ENCODE assay signal across 10 mouse cellular contexts in the genomic region with DNA sequence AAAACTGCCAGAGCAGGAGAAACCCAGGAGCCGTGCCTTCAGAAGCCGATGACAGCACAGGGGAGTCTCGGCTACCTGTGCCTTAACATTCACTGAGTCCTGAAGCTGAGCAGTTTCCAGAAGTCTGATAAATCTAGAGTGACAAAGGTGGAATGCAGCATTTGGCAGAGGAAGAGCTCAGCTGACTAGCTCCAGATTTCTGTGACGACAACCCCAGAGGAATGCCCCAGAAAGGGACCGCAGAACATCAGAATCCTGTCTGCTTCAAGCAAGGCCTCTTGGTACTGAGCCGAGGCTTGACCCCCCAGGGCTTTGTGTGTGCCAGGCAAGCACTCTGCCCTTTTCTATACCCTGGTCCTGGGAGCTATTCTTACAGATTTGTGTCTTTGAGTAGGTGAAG.
A peak's percentile ranks its signal among the peaks of the same experiment; 100 is the strongest.
DNase-seq lines count a peak whose midpoint lies in the region; ATAC-seq and TF ChIP-seq lines count a peak whose summit lies in the region.
"Had no signal": no experiment of that assay in that cellular context is flagged by ENCODE, and none has a peak within 500 bp of the region (broad histone marks: within the 10 kb centered on the region; RNA-seq: fewer than 3 reads in every experiment).

No protein-coding gene starts in this region.

- WGBS in stomach, embryonic 15.5 days, result 56% methylated on average over 6 of the region's 6 CpGs
- WGBS in stomach, postnatal 0 days, result 45% methylated on average over 6 of the region's 6 CpGs
- WGBS in intestine, embryonic 16.5 days, result 55% methylated on average over 6 of the region's 6 CpGs
- WGBS in stomach, embryonic 16.5 days, result 59% methylated on average over 6 of the region's 6 CpGs

- H3K9me3 ChIP-seq in stomach, embryonic 15.5 days, result no peaks in the 10 kb centered on the region
- no peaks in the 10 kb centered on the region for H3K9me3 ChIP-seq in stomach, postnatal 0 days (ENCODE audit: control insufficient read depth, low read length)
- no peaks in the 10 kb centered on the region for H3K9me3 ChIP-seq in intestine, embryonic 16.5 days (ENCODE audit: control insufficient read depth, low read length)
- H3K9me3 ChIP-seq in stomach, embryonic 16.5 days (replicated peaks; ENCODE audit: control insufficient read depth, low read length), result no peaks in the 10 kb centered on the region
- H3K9me3 ChIP-seq: G1E had no signal

- intact Hi-C loops in heart, postnatal 36 days (cut with DNase I), result no loop called here

- peaks cover 8% of the 10 kb centered on the region; the same call in 1 of the 2 replicates for H3K4me1 ChIP-seq in stomach, embryonic 15.5 days
- no peaks in the 10 kb centered on the region for H3K4me1 ChIP-seq in stomach, postnatal 0 days (replicated peaks; ENCODE audit: control insufficient read depth, insufficient read depth)
- H3K4me1 ChIP-seq in intestine, embryonic 16.5 days (ENCODE audit: control insufficient read depth, insufficient read depth, low read length), result peaks cover 3% of the 10 kb centered on the region; the same call in 1 of the 2 replicates
- peaks cover 18% of the 10 kb centered on the region for H3K4me1 ChIP-seq in stomach, embryonic 16.5 days (ENCODE audit: control insufficient read depth, insufficient read depth, low read length)

- TF ChIP-seq EP300 in stomach, postnatal 0 days (optimal IDR thresholded peaks at IDR 0.05), result no peak

- no peak overlapping the region for H3K9ac ChIP-seq in stomach, embryonic 15.5 days
- H3K9ac ChIP-seq in stomach, postnatal 0 days (ENCODE audit: low read length), result no peak overlapping the region
- no peak overlapping the region for H3K9ac ChIP-seq in intestine, embryonic 16.5 days (ENCODE audit: low read depth, low read length)
- no peak overlapping the region for H3K9ac ChIP-seq in stomach, embryonic 16.5 days (ENCODE audit: low read length)

- no peak for TF ChIP-seq CTCF in stomach, postnatal 0 days (IDR thresholded peaks at IDR 0.05; ENCODE audit: low read depth)
- no peak for TF ChIP-seq CTCF in layer of hippocampus, adult 2 months (conservative IDR thresholded peaks at IDR 0.05)

- no peaks in the 10 kb centered on the region for H3K36me3 ChIP-seq in stomach, embryonic 15.5 days
- no peaks in the 10 kb centered on the region for H3K36me3 ChIP-seq in stomach, postnatal 0 days (ENCODE audit: control insufficient read depth, insufficient read depth, low read length)
- no peaks in the 10 kb centered on the region for H3K36me3 ChIP-seq in intestine, embryonic 16.5 days (ENCODE audit: control insufficient read depth, insufficient read depth, low read length)
- H3K36me3 ChIP-seq in stomach, embryonic 16.5 days (ENCODE audit: control insufficient read depth, insufficient read depth, low read length), result no peaks in the 10 kb centered on the region
- H3K36me3 ChIP-seq: G1E had no signal

- no peak overlapping the region for H3K4me2 ChIP-seq in stomach, embryonic 15.5 days
- H3K4me2 ChIP-seq in stomach, postnatal 0 days (replicated peaks; ENCODE audit: low read depth), result no peak overlapping the region
- no peak overlapping the region for H3K4me2 ChIP-seq in intestine, embryonic 16.5 days (ENCODE audit: low read depth, low read length)
- no peak overlapping the region for H3K4me2 ChIP-seq in stomach, embryonic 16.5 days (ENCODE audit: low read depth, low read length)

- DNase-seq in heart, adult 11 months, result peak; percentile 90
- DNase-seq in heart, postnatal 36 days, result no peak
- no peak for DNase-seq in stomach, postnatal 0 days (ENCODE audit: low spot score)
- DNase-seq in layer of hippocampus, adult 2 months (ENCODE audit: low spot score in 2 of 2), result no peak
- DNase-seq in right cerebral cortex, postnatal 4 days, result no peak

- no peaks in the 10 kb centered on the region for H3K27me3 ChIP-seq in stomach, embryonic 15.5 days (replicated peaks)
- no peaks in the 10 kb centered on the region for H3K27me3 ChIP-seq in stomach, postnatal 0 days (ENCODE audit: control insufficient read depth, insufficient read depth, low read length)
- H3K27me3 ChIP-seq in intestine, embryonic 16.5 days (replicated peaks; ENCODE audit: control insufficient read depth, insufficient read depth, low read length), result no peaks in the 10 kb centered on the region
- H3K27me3 ChIP-seq in stomach, embryonic 16.5 days (ENCODE audit: control insufficient read depth, insufficient read depth, low read length), result no peaks in the 10 kb centered on the region

- no peak for ATAC-seq in stomach, embryonic 15.5 days (ENCODE audit: insufficient read depth, low FRiP score, low read depth)
- ATAC-seq in stomach, postnatal 0 days (ENCODE audit: low FRiP score, low TSS enrichment), result no peak
- ATAC-seq in intestine, embryonic 16.5 days, result peak; percentile 40; the same call in 1 of the 2 replicates
- ATAC-seq in stomach, embryonic 16.5 days (ENCODE audit: insufficient read depth, low FRiP score), result no peak

- no peak overlapping the region for H3K4me3 ChIP-seq in stomach, embryonic 15.5 days (replicated peaks)
- no peak overlapping the region for H3K4me3 ChIP-seq in stomach, postnatal 0 days (ENCODE audit: low read depth, low read length)
- H3K4me3 ChIP-seq in intestine, embryonic 16.5 days (ENCODE audit: low read length), result no peak overlapping the region
- no peak overlapping the region for H3K4me3 ChIP-seq in stomach, embryonic 16.5 days (replicated peaks; ENCODE audit: low read length)
- no peak overlapping the region for H3K4me3 ChIP-seq in layer of hippocampus, adult 2 months
- H3K4me3 ChIP-seq: myocyte had no signal

- H3K27ac ChIP-seq in stomach, embryonic 15.5 days, result peak overlapping the region; percentile 51; the same call in 1 of the 2 replicates
- no peak overlapping the region; the same call in 1 of the 2 replicates for H3K27ac ChIP-seq in stomach, postnatal 0 days (replicated peaks)
- 0 out of 2 replicates have a peak overlapping the region, but pooled peaks have one; percentile 27 for H3K27ac ChIP-seq in intestine, embryonic 16.5 days (ENCODE audit: low read length)
- 0 out of 2 replicates have a peak overlapping the region, but pooled peaks have one; percentile 36 for H3K27ac ChIP-seq in stomach, embryonic 16.5 days (ENCODE audit: low read length)
- H3K27ac ChIP-seq in layer of hippocampus, adult 2 months, result no peak overlapping the region

Comparison
In these comparisons a context has a peak if more than half of its experiments do, and no peak if none do; other contexts are left out.
1. H3K27ac ChIP-seq: peak in stomach, embryonic 15.5 days (single experiment), intestine, embryonic 16.5 days (single experiment) and stomach, embryonic 16.5 days (single experiment); none in stomach, postnatal 0 days (single experiment) and layer of hippocampus, adult 2 months (single experiment).